In genomic region chr11:115600743-115601142, GRCm38 (mm10) we compare ENCODE assay signal across 21 mouse cellular contexts. TPM values are rescaled to one million over a fixed set of nuclear protein-coding genes. Genes with fewer than 3 reads are reported as not detected.
DNase-seq lines count a peak whose midpoint lies in the region; ATAC-seq lines count a peak whose summit lies in the region.
"Had no signal": no experiment of that assay in that cellular context is flagged by ENCODE, and none has a peak within 500 bp of the region (broad histone marks: within the 10 kb centered on the region; RNA-seq: fewer than 3 reads in every experiment).

No protein-coding gene starts in this region.

- H3K79me2 ChIP-seq in macrophage (ENCODE audit: inconsistent target): peaks cover 93% of the 10 kb centered on the region

- peak overlapping the region; percentile 12 for H3K4me3 ChIP-seq in heart, embryonic 10.5 days
- 0 out of 2 replicates have a peak overlapping the region, but pooled peaks have one; percentile 1 for H3K4me3 ChIP-seq in embryonic facial prominence, embryonic 10.5 days
- no peak overlapping the region for H3K4me3 ChIP-seq in macrophage (ENCODE audit: inconsistent target)
- H3K4me3 ChIP-seq in forebrain, embryonic 12.5 days (replicated peaks): no peak overlapping the region
- H3K4me3 ChIP-seq: embryonic facial prominence, embryonic 12.5 days; hindbrain, embryonic 13.5 days; limb, embryonic 13.5 days; midbrain, embryonic 13.5 days; neural tube, embryonic 12.5 days had no signal

- H3K27ac ChIP-seq in heart, embryonic 10.5 days: no peak overlapping the region
- H3K27ac ChIP-seq in embryonic facial prominence, embryonic 10.5 days (replicated peaks): no peak overlapping the region
- H3K27ac ChIP-seq in macrophage: peak overlapping the region; percentile 40
- no peak overlapping the region for H3K27ac ChIP-seq in forebrain, embryonic 12.5 days
- H3K27ac ChIP-seq: embryonic facial prominence, embryonic 12.5 days; hindbrain, embryonic 13.5 days; limb, embryonic 13.5 days; midbrain, embryonic 13.5 days; neural tube, embryonic 12.5 days had no signal

- H3K36me3 ChIP-seq in heart, embryonic 10.5 days: peaks cover 39% of the 10 kb centered on the region
- H3K36me3 ChIP-seq in embryonic facial prominence, embryonic 10.5 days (replicated peaks): peaks cover 60% of the 10 kb centered on the region
- H3K36me3 ChIP-seq in macrophage (ENCODE audit: inconsistent target): peaks cover 14% of the 10 kb centered on the region
- peaks cover 23% of the 10 kb centered on the region for H3K36me3 ChIP-seq in forebrain, embryonic 12.5 days (replicated peaks)

- H3K4me1 ChIP-seq in heart, embryonic 10.5 days: peaks cover 47% of the 10 kb centered on the region
- H3K4me1 ChIP-seq in embryonic facial prominence, embryonic 10.5 days: peaks cover 25% of the 10 kb centered on the region
- peaks cover 30% of the 10 kb centered on the region for H3K4me1 ChIP-seq in forebrain, embryonic 12.5 days

- H3K27me3 ChIP-seq in heart, embryonic 10.5 days (ENCODE audit: insufficient read depth, poor library complexity, severe bottlenecking): no peaks in the 10 kb centered on the region
- no peaks in the 10 kb centered on the region for H3K27me3 ChIP-seq in embryonic facial prominence, embryonic 10.5 days (replicated peaks; ENCODE audit: low read depth, poor library complexity, severe bottlenecking)
- no peaks in the 10 kb centered on the region for H3K27me3 ChIP-seq in forebrain, embryonic 12.5 days
- H3K27me3 ChIP-seq: embryonic facial prominence, embryonic 12.5 days; hindbrain, embryonic 13.5 days; limb, embryonic 13.5 days; midbrain, embryonic 13.5 days; neural tube, embryonic 12.5 days had no signal

- H3K9ac ChIP-seq in forebrain, embryonic 12.5 days: no peak overlapping the region
- H3K9ac ChIP-seq: embryonic facial prominence, embryonic 12.5 days; hindbrain, embryonic 13.5 days; limb, embryonic 13.5 days; midbrain, embryonic 13.5 days; neural tube, embryonic 12.5 days had no signal

- no peak for DNase-seq in heart, embryonic 10.5 days (ENCODE audit: low spot score)
- DNase-seq in heart, postnatal 4 days: no peak
- DNase-seq in A20 (ENCODE audit: low read depth, low spot score): peak; percentile 71
- DNase-seq in embryonic facial prominence, embryonic 10.5 days (ENCODE audit: low spot score): no peak
- DNase-seq in lung, postnatal 25 days (ENCODE audit: low spot score): no peak
- no peak for DNase-seq in natural killer cell, adult 2 months (ENCODE audit: low spot score in 2 of 2)
- DNase-seq: adrenal gland, adult 8-10 months; cerebellum, adult 18-20 months; cerebellum, postnatal 14 days; heart, postnatal 14 days; kidney, adult 11 months; kidney, postnatal 4 days; lung, adult 2 months had no signal

- H3K9me3 ChIP-seq in heart, embryonic 10.5 days: no peaks in the 10 kb centered on the region
- no peaks in the 10 kb centered on the region for H3K9me3 ChIP-seq in embryonic facial prominence, embryonic 10.5 days
- no peaks in the 10 kb centered on the region for H3K9me3 ChIP-seq in forebrain, embryonic 12.5 days
- H3K9me3 ChIP-seq: embryonic facial prominence, embryonic 12.5 days; hindbrain, embryonic 13.5 days; limb, embryonic 13.5 days; midbrain, embryonic 13.5 days; neural tube, embryonic 12.5 days had no signal

- no peak for ATAC-seq in forebrain, embryonic 12.5 days (ENCODE audit: low FRiP score)
- ATAC-seq: midbrain, embryonic 13.5 days had no signal

- H3K4me2 ChIP-seq in forebrain, embryonic 12.5 days: no peak overlapping the region
- H3K4me2 ChIP-seq: embryonic facial prominence, embryonic 12.5 days; heart, embryonic 11.5 days; hindbrain, embryonic 13.5 days; limb, embryonic 13.5 days; midbrain, embryonic 13.5 days; neural tube, embryonic 12.5 days had no signal

- 92% methylated on average over 15 of the region's 15 CpGs for WGBS in heart, embryonic 10.5 days
- WGBS in embryonic facial prominence, embryonic 10.5 days: 93% methylated on average over 15 of the region's 15 CpGs
- 89% methylated on average over 12 of the region's 15 CpGs for WGBS in macrophage (ENCODE audit: missing documents)
- WGBS in forebrain, embryonic 12.5 days: 96% methylated on average over 15 of the region's 15 CpGs

RNA-seq across cellular contexts. Expression of gene Mrps7, which starts 3.0 kb away (rescaled TPM):
- 105 and 108 TPM in 2 replicates for polyA plus RNA-seq in heart, embryonic 10.5 days (2016; fragmentation: Nextera tagmentation; extraction: Ambion mirVana)
- total RNA-seq in heart, postnatal 4 days (2021): 10 to 100 TPM; 71.2 to 72.8 TPM
- 100 and 101 TPM in 2 replicates for polyA plus RNA-seq in embryonic facial prominence, embryonic 10.5 days (2016; fragmentation: Nextera tagmentation; extraction: Ambion mirVana)
- total RNA-seq in macrophage (2018; cell fraction: chromatin; rRNA removed): 10 to 100 TPM in 12 of 26 experiments, 1 to 10 TPM in 14; 2.4 to 16.2 (median 8.0) TPM
- total RNA-seq in macrophage (2018; cell fraction: cytosol; rRNA removed): 10 to 100 TPM; 21.8 to 37.3 (median 29.2) TPM
- total RNA-seq in macrophage (2018; cell fraction: nucleus; rRNA removed): 10 to 100 TPM in 18 of 26 experiments, 1 to 10 TPM in 8; 7.1 to 24.1 (median 11.5) TPM
- 21.1 to 35.5 TPM (median 25.6 TPM) in 3 replicates for polyA plus RNA-seq in macrophage (2018)
- 87.4 and 89.5 TPM in 2 replicates for polyA plus RNA-seq in forebrain, embryonic 12.5 days (2016; fragmentation: Nextera tagmentation; extraction: Ambion mirVana)

RNA-seq across cellular contexts. Expression of gene Gga3, which starts 3.1 kb away (rescaled TPM):
- polyA plus RNA-seq in heart, embryonic 10.5 days (2016; fragmentation: Nextera tagmentation; extraction: Ambion mirVana): 25.4 and 25.7 TPM in 2 replicates
- total RNA-seq in heart, postnatal 4 days (2021): 10 to 100 TPM; 18.3 to 20.8 TPM
- polyA plus RNA-seq in embryonic facial prominence, embryonic 10.5 days (2016; fragmentation: Nextera tagmentation; extraction: Ambion mirVana): 29.6 and 33.3 TPM in 2 replicates
- total RNA-seq in macrophage (2018; cell fraction: chromatin; rRNA removed): 100 to 1,000 TPM in 17 of 26 experiments, 10 to 100 TPM in 9; 46.6 to 225 (median 115) TPM
- 10 to 100 TPM; 12.4 to 32.6 (median 22.4) TPM for total RNA-seq in macrophage (2018; cell fraction: cytosol; rRNA removed)
- total RNA-seq in macrophage (2018; cell fraction: nucleus; rRNA removed): 100 to 1,000 TPM in 5 of 26 experiments, 10 to 100 TPM in 21; 28.6 to 160 (median 60.7) TPM
- polyA plus RNA-seq in macrophage (2018): 15.8 to 69.3 TPM (median 37.7 TPM) in 3 replicates
- 32.3 and 35.1 TPM in 2 replicates for polyA plus RNA-seq in forebrain, embryonic 12.5 days (2016; fragmentation: Nextera tagmentation; extraction: Ambion mirVana)

RNA-seq across cellular contexts. Expression of gene Mif4gd, which starts 12.0 kb away (rescaled TPM):
- polyA plus RNA-seq in heart, embryonic 10.5 days (2016; fragmentation: Nextera tagmentation; extraction: Ambion mirVana): 19.6 and 22.7 TPM in 2 replicates
- total RNA-seq in heart, postnatal 4 days (2021): 10 to 100 TPM; 34.0 to 40.6 TPM
- 19.4 and 19.8 TPM in 2 replicates for polyA plus RNA-seq in embryonic facial prominence, embryonic 10.5 days (2016; fragmentation: Nextera tagmentation; extraction: Ambion mirVana)
- 10 to 100 TPM; 17.5 to 86.6 (median 58.6) TPM for total RNA-seq in macrophage (2018; cell fraction: chromatin; rRNA removed)
- 10 to 100 TPM; 38.8 to 58.2 (median 50.4) TPM for total RNA-seq in macrophage (2018; cell fraction: cytosol; rRNA removed)
- 100 to 1,000 TPM in 1 of 26 experiments, 10 to 100 TPM in 25; 30.6 to 102 (median 72.1) TPM for total RNA-seq in macrophage (2018; cell fraction: nucleus; rRNA removed)
- polyA plus RNA-seq in macrophage (2018): 24.9 to 57.5 TPM (median 29.7 TPM) in 3 replicates
- 15.2 and 16.5 TPM in 2 replicates for polyA plus RNA-seq in forebrain, embryonic 12.5 days (2016; fragmentation: Nextera tagmentation; extraction: Ambion mirVana)

RNA-seq across cellular contexts. Expression of gene Slc25a19, which starts 27.4 kb away (rescaled TPM):
- 33.5 and 45.5 TPM in 2 replicates for polyA plus RNA-seq in heart, embryonic 10.5 days (2016; fragmentation: Nextera tagmentation; extraction: Ambion mirVana)
- total RNA-seq in heart, postnatal 4 days (2021): 10 to 100 TPM; 27.6 to 30.7 TPM
- polyA plus RNA-seq in embryonic facial prominence, embryonic 10.5 days (2016; fragmentation: Nextera tagmentation; extraction: Ambion mirVana): 23.5 and 24.6 TPM in 2 replicates
- 10 to 100 TPM; 11.5 to 92.4 (median 48.7) TPM for total RNA-seq in macrophage (2018; cell fraction: chromatin; rRNA removed)
- 10 to 100 TPM in 25 of 26 experiments, 1 to 10 TPM in 1; 8.4 to 30.4 (median 22.0) TPM for total RNA-seq in macrophage (2018; cell fraction: cytosol; rRNA removed)
- total RNA-seq in macrophage (2018; cell fraction: nucleus; rRNA removed): 10 to 100 TPM; 15.6 to 83.5 (median 39.5) TPM
- polyA plus RNA-seq in macrophage (2018): 14.9 to 26.4 TPM (median 17.0 TPM) in 3 replicates
- 28.4 and 29.7 TPM in 2 replicates for polyA plus RNA-seq in forebrain, embryonic 12.5 days (2016; fragmentation: Nextera tagmentation; extraction: Ambion mirVana)

RNA-seq across cellular contexts. Expression of gene Nup85, which starts 36.5 kb away (rescaled TPM):
- polyA plus RNA-seq in heart, embryonic 10.5 days (2016; fragmentation: Nextera tagmentation; extraction: Ambion mirVana): 179 and 208 TPM in 2 replicates
- 10 to 100 TPM; 46.6 to 50.5 TPM for total RNA-seq in heart, postnatal 4 days (2021)
- 252 and 253 TPM in 2 replicates for polyA plus RNA-seq in embryonic facial prominence, embryonic 10.5 days (2016; fragmentation: Nextera tagmentation; extraction: Ambion mirVana)
- 10 to 100 TPM in 25 of 26 experiments, 1 to 10 TPM in 1; 10.0 to 98.2 (median 49.3) TPM for total RNA-seq in macrophage (2018; cell fraction: chromatin; rRNA removed)
- 10 to 100 TPM in 25 of 26 experiments, 1 to 10 TPM in 1; 8.5 to 19.6 (median 14.7) TPM for total RNA-seq in macrophage (2018; cell fraction: cytosol; rRNA removed)
- 100 to 1,000 TPM in 1 of 26 experiments, 10 to 100 TPM in 24, 1 to 10 TPM in 1; 8.9 to 116 (median 27.8) TPM for total RNA-seq in macrophage (2018; cell fraction: nucleus; rRNA removed)
- polyA plus RNA-seq in macrophage (2018): 11.4 to 41.8 TPM (median 14.7 TPM) in 3 replicates
- polyA plus RNA-seq in forebrain, embryonic 12.5 days (2016; fragmentation: Nextera tagmentation; extraction: Ambion mirVana): 194 and 199 TPM in 2 replicates

Comparison
In these comparisons a context has a peak if more than half of its experiments do, and no peak if none do; other contexts are left out.
1. H3K4me3 ChIP-seq: peak in heart, embryonic 10.5 days (single experiment) and embryonic facial prominence, embryonic 10.5 days (single experiment); none in macrophage (single experiment) and forebrain, embryonic 12.5 days (single experiment).